ENCODE assay signal across 8 mouse cellular contexts in the genomic region with DNA sequence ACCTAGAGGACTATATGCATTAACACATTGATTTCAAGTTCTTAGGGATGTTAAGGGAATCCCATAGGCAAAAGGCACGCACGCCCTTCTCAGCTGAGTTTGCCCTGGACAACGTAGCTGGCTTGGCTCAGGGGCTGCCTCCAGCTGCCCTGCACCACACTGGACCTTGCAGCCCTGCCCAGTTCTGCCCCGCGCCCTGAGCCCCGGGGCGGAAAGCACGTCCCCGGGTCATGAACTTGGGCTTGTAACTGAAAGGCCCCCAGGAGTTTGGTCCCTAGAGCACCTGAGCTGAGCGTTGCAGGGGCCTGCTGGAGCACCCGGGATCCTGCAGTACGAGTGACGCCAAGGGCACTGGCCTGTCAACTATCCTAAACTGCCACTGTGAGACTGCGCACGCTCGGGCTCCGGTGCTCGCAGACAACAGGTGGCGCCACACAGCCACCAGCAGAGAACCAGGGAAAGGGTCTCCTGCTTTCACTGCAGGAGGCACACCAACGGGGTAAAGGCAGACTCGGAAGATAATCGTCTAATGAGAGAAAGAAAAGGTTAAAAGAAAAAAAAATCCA. TPM values are rescaled to one million over a fixed set of nuclear protein-coding genes. Genes with fewer than 3 reads are reported as not detected.
DNase-seq lines count a peak whose midpoint lies in the region; ATAC-seq lines count a peak whose summit lies in the region.

No protein-coding gene starts in this region.

- peak; percentile 59 for DNase-seq in adrenal gland, postnatal 10 days
- DNase-seq in adrenal gland, adult 8-10 months = no peak
- DNase-seq in WW6 (ENCODE audit: low read depth, low spot score) = peak; percentile 31
- DNase-seq in kidney, adult 9 months = peak; percentile 31
- DNase-seq in lung, postnatal 36 days = peak; percentile 50
- DNase-seq in thymus, postnatal 0 days (ENCODE audit: low spot score) = peak; percentile 63
- DNase-seq in layer of hippocampus, adult 9-10 months (ENCODE audit: low spot score) = no peak

- ATAC-seq in granulocyte monocyte progenitor cell, adult 5-6 weeks (replicated peaks; ENCODE audit: poor library complexity, severe bottlenecking) = peak; percentile 61; the same call in 1 of the 2 replicates

RNA-seq across cellular contexts. Expression of gene Hnrnpll, which starts 43.1 kb away (rescaled TPM):
- 10 to 100 TPM; 45.4 to 57.6 TPM for total RNA-seq in adrenal gland, postnatal 10 days (2021)
- 10 to 100 TPM; 47.6 to 53.1 (median 50.6) TPM for total RNA-seq in adrenal gland, adult 8-10 months (2022)
- total RNA-seq in granulocyte monocyte progenitor cell, adult 5-6 weeks (2014; fragmentation: Nextera tagmentation) = 66.9 and 88.2 TPM in 2 replicates
- 61.4 and 71.8 TPM in 2 replicates for total RNA-seq in granulocyte monocyte progenitor cell, adult 5-6 weeks (2017)
- 58.1 and 68.5 TPM in 2 replicates for polyA plus RNA-seq in thymus, postnatal 0 days (2015; fragmentation: Nextera tagmentation; extraction: Ambion mirVana)

Comparison
In these comparisons a context has a peak if more than half of its experiments do, and no peak if none do; other contexts are left out.
1. DNase-seq: peak in adrenal gland, postnatal 10 days (single experiment), WW6 (single experiment), kidney, adult 9 months (single experiment), lung, postnatal 36 days (single experiment) and thymus, postnatal 0 days (single experiment); none in adrenal gland, adult 8-10 months (single experiment) and layer of hippocampus, adult 9-10 months (single experiment).